In the genomic region with DNA sequence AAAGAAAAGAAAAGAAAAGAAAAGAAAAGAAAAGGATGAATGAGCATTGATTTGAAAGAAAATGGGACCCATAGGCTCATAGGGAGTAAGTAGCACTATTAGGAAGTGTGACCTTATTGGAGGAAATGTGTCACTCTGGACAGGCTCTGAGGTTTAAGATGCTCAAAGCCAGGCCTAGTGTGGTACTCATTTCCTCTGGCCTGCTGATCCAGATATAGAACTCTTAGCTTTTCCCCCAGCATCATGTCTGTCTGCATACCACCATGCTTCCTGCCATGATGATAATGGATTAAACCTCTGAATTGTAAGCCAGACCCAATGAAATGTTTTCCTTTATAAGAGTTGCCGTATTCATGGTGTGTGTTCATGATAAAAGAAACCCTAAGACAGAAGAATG, we compare ENCODE assay signal across 6 mouse cellular contexts.
DNase-seq lines count a peak whose midpoint lies in the region; ATAC-seq lines count a peak whose summit lies in the region.
"Not testable (repeated sequence)": the region's sequence is repeated elsewhere in the genome, so short reads cannot be mapped to it uniquely, and the experiment has no call there.

No protein-coding gene starts in this region.

- DNase-seq in heart, adult 11 months = peak; percentile 61
- not testable (repeated sequence) for DNase-seq in hindbrain, embryonic 14.5 days (ENCODE audit: low spot score)

- H3K4me3 ChIP-seq in heart, embryonic 14.5 days (ENCODE audit: control insufficient read depth in 1 of 2, insufficient read depth in 1 of 2, low read depth in 1 of 2, low read length in 2 of 2); hindbrain, embryonic 12.5 days; hindbrain, embryonic 14.5 days (replicated peaks; ENCODE audit: low read length); midbrain, embryonic 12.5 days; stomach, embryonic 16.5 days (replicated peaks; ENCODE audit: low read length): not testable (repeated sequence)

- H3K36me3 ChIP-seq in heart, embryonic 14.5 days (ENCODE audit: control insufficient read depth, insufficient read depth, low read length); hindbrain, embryonic 12.5 days; hindbrain, embryonic 14.5 days (replicated peaks; ENCODE audit: control insufficient read depth, insufficient read depth); midbrain, embryonic 12.5 days; stomach, embryonic 16.5 days (ENCODE audit: control insufficient read depth, insufficient read depth, low read length): not testable (repeated sequence)

- H3K4me1 ChIP-seq in heart, embryonic 14.5 days (ENCODE audit: control insufficient read depth in 2 of 2, insufficient read depth in 2 of 2, low read length in 2 of 2); hindbrain, embryonic 12.5 days; hindbrain, embryonic 14.5 days (replicated peaks; ENCODE audit: control insufficient read depth, insufficient read depth, low read length); midbrain, embryonic 12.5 days; stomach, embryonic 16.5 days (ENCODE audit: control insufficient read depth, insufficient read depth, low read length): not testable (repeated sequence)

- ATAC-seq in heart, embryonic 14.5 days (ENCODE audit: insufficient number of reproducible peaks, insufficient read depth, low FRiP score, low read depth) = peak; percentile 61; the same call in 1 of the 2 replicates
- peak; percentile 58; the same call in 1 of the 2 replicates for ATAC-seq in hindbrain, embryonic 12.5 days (ENCODE audit: low FRiP score)
- 0 out of 2 replicates have a peak, but pooled peaks have one; percentile 55 for ATAC-seq in hindbrain, embryonic 14.5 days (ENCODE audit: low FRiP score)
- ATAC-seq in midbrain, embryonic 12.5 days (ENCODE audit: low FRiP score, low read depth) = peak; percentile 58; the same call in 1 of the 2 replicates
- peak; percentile 56; the same call in 1 of the 2 replicates for ATAC-seq in stomach, embryonic 16.5 days (ENCODE audit: insufficient read depth, low FRiP score)

- not testable (repeated sequence) for H3K27ac ChIP-seq in heart, embryonic 14.5 days (replicated peaks in 1 of 2; ENCODE audit: control insufficient read depth in 1 of 2, insufficient read depth in 1 of 2, low read depth in 2 of 2, low read length in 2 of 2); hindbrain, embryonic 12.5 days; hindbrain, embryonic 14.5 days; midbrain, embryonic 12.5 days (replicated peaks); stomach, embryonic 16.5 days (ENCODE audit: low read length)

- not testable (repeated sequence) for H3K9me3 ChIP-seq in heart, embryonic 14.5 days (ENCODE audit: control insufficient read depth, low read length); hindbrain, embryonic 14.5 days (ENCODE audit: control insufficient read depth, low read length); stomach, embryonic 16.5 days (replicated peaks; ENCODE audit: control insufficient read depth, low read length)
- peaks cover 14% of the 10 kb centered on the region; the same call in 1 of the 2 replicates for H3K9me3 ChIP-seq in hindbrain, embryonic 12.5 days (replicated peaks)
- H3K9me3 ChIP-seq in midbrain, embryonic 12.5 days = peaks cover 19% of the 10 kb centered on the region

- H3K4me2 ChIP-seq in heart, embryonic 14.5 days (ENCODE audit: low read length); hindbrain, embryonic 12.5 days (replicated peaks); hindbrain, embryonic 14.5 days (replicated peaks); midbrain, embryonic 12.5 days (replicated peaks); stomach, embryonic 16.5 days (ENCODE audit: low read depth, low read length): not testable (repeated sequence)

- H3K9ac ChIP-seq in heart, embryonic 14.5 days (ENCODE audit: low read length); hindbrain, embryonic 12.5 days; hindbrain, embryonic 14.5 days; midbrain, embryonic 12.5 days (replicated peaks); stomach, embryonic 16.5 days (ENCODE audit: low read length): not testable (repeated sequence)

- WGBS in heart, embryonic 14.5 days = 49% methylated on average over 1 of the region's 1 CpGs
- 64% methylated on average over 1 of the region's 1 CpGs for WGBS in hindbrain, embryonic 12.5 days
- 61% methylated on average over 1 of the region's 1 CpGs for WGBS in hindbrain, embryonic 14.5 days
- whole genome bisulfite sequencing in midbrain, embryonic 12.5 days = 62% methylated on average over 1 of the region's 1 CpGs
- WGBS in stomach, embryonic 16.5 days = 68% methylated on average over 1 of the region's 1 CpGs

- H3K27me3 ChIP-seq in heart, embryonic 14.5 days (ENCODE audit: control insufficient read depth, insufficient read depth, low read length); hindbrain, embryonic 12.5 days; hindbrain, embryonic 14.5 days (ENCODE audit: control insufficient read depth, insufficient read depth, low read length); midbrain, embryonic 12.5 days; stomach, embryonic 16.5 days (ENCODE audit: control insufficient read depth, insufficient read depth, low read length): not testable (repeated sequence)
